Mouse (Mus musculus) heart, adult 2 months (tissue): ENCODE measurements at regions not wholly inside any gene's neighbourhood (a gene's known extent, or its start where the extent isn't known, plus 50 kb on each side); places are given as distances from the start of the nearest gene placed in this dataset.

Source experiments
- CTCF ChIP-seq: fragments of 200-600 bp; IDR thresholded peaks from 2 replicates; pipeline ENCODE4 v1.8.1; 2022; ENCODE audit warnings: antibody characterized with exemption, mild to moderate bottlenecking, moderate library complexity
- EP300 ChIP-seq: fragments of 200-500 bp; IDR thresholded peaks from 2 replicates; pipeline ENCODE4 v1.6.1; 2011; ENCODE audit warnings: low read depth, low read length, control low read depth; ENCODE audit not compliant: insufficient read depth
- POLR2A ChIP-seq: fragments of 200-500 bp; IDR thresholded peaks from 2 replicates; pipeline ENCODE4 v1.6.1; 2011; ENCODE audit warnings: mild to moderate bottlenecking, low read depth, low read length, control low read depth; ENCODE audit not compliant: insufficient read depth

DNA sequence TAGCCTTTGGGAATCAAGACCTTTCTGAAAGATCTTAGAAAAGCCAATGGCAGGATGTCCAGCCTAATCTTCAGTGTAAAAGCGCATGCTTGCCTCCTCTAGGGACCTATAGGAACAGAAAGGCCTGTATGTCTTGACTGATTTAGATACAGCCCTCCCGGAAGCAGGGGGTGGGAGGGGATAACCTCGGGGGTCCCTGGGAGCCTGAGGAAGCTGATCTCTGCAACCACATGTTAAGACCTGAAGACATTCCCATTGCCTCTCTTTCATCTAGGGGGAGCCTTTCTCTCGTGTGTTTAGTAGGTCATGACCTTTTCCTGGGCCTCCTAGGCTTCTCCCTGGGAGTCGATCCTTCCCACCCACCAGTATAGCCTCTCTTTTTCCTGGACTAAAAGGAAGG lies 95.3 kb upstream of the Ccnd2 start:
- TF ChIP-seq EP300 = no peak
- TF ChIP-seq CTCF = no peak
- no peak for TF ChIP-seq POLR2A
